Mouse (Mus musculus) hindbrain, embryonic 11.5 days (tissue): ENCODE measurements at regions not wholly inside any gene's neighbourhood (a gene's known extent, or its start where the extent isn't known, plus 50 kb on each side); places are given as distances from the start of the nearest gene placed in this dataset.
A peak's percentile ranks its signal among the peaks of the same experiment; 100 is the strongest.

ENCODE experiments used
- ATAC-seq: fragments of 200-750 bp; cut with Nextera tagmentation; 2 replicates; pipeline ENCODE4 v1.8.0; 2017; ENCODE audit warnings: mild to moderate bottlenecking, moderate TSS enrichment, moderate library complexity; ENCODE audit not compliant: low FRiP score
- DNase-seq: peaks from one replicate; pipeline ENCODE4 v3.0.0-alpha.2; 2015; ENCODE audit warnings: low spot score
- H3K27ac ChIP-seq: fragments of 300-500 bp; sonication (generic); 2 replicates; pipeline ENCODE4 v1.5.1; 2014; ENCODE audit warnings: mild to moderate bottlenecking, low read depth, low read length
- H3K27me3 ChIP-seq: fragments of 300-500 bp; sonication (generic); 2 replicates; pipeline ENCODE4 v1.6.1; 2014; ENCODE audit warnings: mild to moderate bottlenecking, low read length, moderate library complexity, mixed read lengths; ENCODE audit not compliant: control insufficient read depth, insufficient read depth
- H3K36me3 ChIP-seq: fragments of 300-500 bp; sonication (generic); 2 replicates; pipeline ENCODE4 v1.6.1; 2014; ENCODE audit warnings: mild to moderate bottlenecking, low read length, moderate library complexity, mixed read lengths; ENCODE audit not compliant: control insufficient read depth, insufficient read depth
- H3K4me1 ChIP-seq: fragments of 300-500 bp; sonication (generic); replicated peaks from 2 replicates; pipeline ENCODE4 v1.6.1; 2014; ENCODE audit warnings: low read length, mixed read lengths; ENCODE audit not compliant: control insufficient read depth, insufficient read depth
- H3K4me2 ChIP-seq: fragments of 300-500 bp; sonication (generic); replicated peaks from 2 replicates; pipeline ENCODE4 v1.6.1; 2014; ENCODE audit warnings: mild to moderate bottlenecking, low read depth, low read length
- H3K4me3 ChIP-seq: fragments of 300-500 bp; sonication (generic); 2 replicates; pipeline ENCODE4 v1.5.1; 2014; ENCODE audit warnings: low read depth, low read length
- H3K9ac ChIP-seq: fragments of 300-500 bp; sonication (generic); 2 replicates; pipeline ENCODE4 v1.6.1; 2014; ENCODE audit warnings: low read depth, low read length
- H3K9me3 ChIP-seq: fragments of 300-500 bp; sonication (generic); 2 replicates; pipeline ENCODE4 v1.6.1; 2016; ENCODE audit warnings: low read length; ENCODE audit not compliant: control insufficient read depth
- WGBS: fragments of 180-500 bp; shearing (Covaris S2); extraction: QIAGEN DNeasy Blood & Tissue Kit; methylation state at CpG from one replicate; pipeline ENCODE4 v1.1.7; 2014; 5-methylcytosine and 5-hydroxymethylcytosine counted together

DNA sequence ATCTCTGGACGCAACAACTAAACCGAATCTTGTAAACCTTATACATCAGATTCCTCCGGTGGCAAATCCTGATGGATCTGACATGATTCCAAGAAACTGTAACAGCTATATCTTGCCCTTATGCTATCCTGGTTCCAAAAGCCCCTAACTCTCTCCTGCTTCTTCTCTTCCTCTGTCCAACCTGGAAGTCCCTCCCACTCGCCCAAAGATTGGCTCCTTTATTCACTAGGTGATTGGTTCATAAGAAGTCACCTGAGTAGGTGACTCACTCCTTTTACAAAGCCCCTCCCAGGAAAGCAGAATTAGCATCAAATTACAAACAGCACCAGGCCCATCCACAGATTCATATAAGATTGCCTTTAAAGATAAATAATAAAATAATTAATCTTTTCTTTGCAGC lies 166.2 kb upstream of the Mettl25 start:
- DNase-seq (no peak), ATAC-seq (no peak)
- Histone ChIP-seq H3K4me3 (no peak overlapping the region), H3K4me2 (no peak overlapping the region), H3K9ac (no peak overlapping the region), H3K36me3 (no peaks in the 10 kb centered on the region), H3K27me3 (no peaks in the 10 kb centered on the region), H3K9me3 (no peaks in the 10 kb centered on the region), H3K27ac (no peak overlapping the region), H3K4me1 (no peaks in the 10 kb centered on the region)
- 96% methylated on average over 4 of the region's 4 CpGs for WGBS

DNA sequence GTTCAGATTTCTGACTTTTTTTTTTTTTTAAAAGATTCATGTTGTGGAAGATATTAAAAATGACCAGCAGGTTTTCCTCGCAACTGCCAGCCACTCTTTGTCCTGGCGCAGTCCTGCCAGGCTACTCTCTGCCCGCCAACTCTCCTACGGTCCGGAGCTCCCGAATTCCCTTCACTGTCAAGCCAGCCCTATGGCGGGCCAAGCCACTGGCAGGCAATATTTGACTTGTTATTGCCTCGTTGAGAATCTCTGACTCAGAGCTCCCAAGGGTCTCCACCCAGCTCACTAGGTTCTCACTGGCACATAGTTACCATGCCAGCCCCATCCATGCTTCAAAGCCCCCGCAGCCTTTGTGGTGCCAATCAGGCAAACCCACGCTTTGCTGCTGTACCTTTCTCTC lies 165.7 kb upstream of the Mettl25 start:
- Histone ChIP-seq H3K4me3 (no peak overlapping the region), H3K9me3 (no peaks in the 10 kb centered on the region), H3K27ac (no peak overlapping the region), H3K9ac (no peak overlapping the region), H3K4me1 (no peaks in the 10 kb centered on the region), H3K36me3 (no peaks in the 10 kb centered on the region), H3K27me3 (no peaks in the 10 kb centered on the region), H3K4me2 (no peak overlapping the region)
- ATAC-seq (no peak), DNase-seq (no peak)
- WGBS: 90% methylated on average over 10 of the region's 10 CpGs

DNA sequence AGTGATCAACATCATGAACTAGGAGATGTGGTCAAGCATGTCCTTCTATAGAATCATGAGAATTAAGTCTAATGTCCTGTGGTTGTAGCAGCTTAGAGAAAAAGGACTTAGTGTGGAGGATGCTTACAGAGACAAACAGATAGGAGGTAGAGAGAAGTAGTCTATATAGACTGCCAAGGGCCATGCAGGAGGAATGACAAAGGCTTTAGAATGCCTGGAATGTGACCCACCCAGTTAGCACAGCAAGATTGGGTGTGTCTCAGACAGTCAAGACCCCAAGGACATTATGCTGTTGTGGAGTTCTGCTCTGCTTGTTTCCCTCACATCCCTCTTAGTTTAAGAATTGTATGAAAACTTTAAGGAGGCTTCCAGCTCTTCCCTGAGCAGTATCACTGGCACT lies 164.9 kb upstream of the Mettl25 start:
- no peak for ATAC-seq
- H3K9me3 ChIP-seq: no peaks in the 10 kb centered on the region
- no peak for DNase-seq
- H3K4me2 ChIP-seq: no peak overlapping the region
- no peaks in the 10 kb centered on the region for H3K27me3 ChIP-seq
- no peak overlapping the region for H3K27ac ChIP-seq
- H3K9ac ChIP-seq: no peak overlapping the region
- no peak overlapping the region for H3K4me3 ChIP-seq
- H3K36me3 ChIP-seq: no peaks in the 10 kb centered on the region
- H3K4me1 ChIP-seq: no peaks in the 10 kb centered on the region

DNA sequence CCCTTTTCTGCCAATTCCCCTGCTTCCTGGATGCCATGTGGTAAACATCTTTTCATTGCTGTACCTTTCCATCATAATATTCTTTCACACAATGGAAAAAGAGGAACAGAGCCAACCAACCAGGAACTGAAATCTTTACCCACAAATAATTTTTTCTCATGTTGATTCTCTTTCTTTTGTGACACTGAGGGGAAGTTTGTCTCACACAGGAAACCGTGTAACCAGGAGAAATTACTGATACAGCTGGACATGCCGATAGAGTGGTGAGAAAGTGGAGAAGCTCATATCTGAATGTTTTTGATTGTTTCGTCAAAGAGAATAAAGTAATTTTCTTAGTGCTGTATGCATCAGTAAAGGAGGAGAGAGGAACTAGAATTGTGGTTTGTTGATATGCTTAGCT lies 116.3 kb upstream of the Mettl25 start:
- ATAC-seq (no peak), DNase-seq (no peak)

DNA sequence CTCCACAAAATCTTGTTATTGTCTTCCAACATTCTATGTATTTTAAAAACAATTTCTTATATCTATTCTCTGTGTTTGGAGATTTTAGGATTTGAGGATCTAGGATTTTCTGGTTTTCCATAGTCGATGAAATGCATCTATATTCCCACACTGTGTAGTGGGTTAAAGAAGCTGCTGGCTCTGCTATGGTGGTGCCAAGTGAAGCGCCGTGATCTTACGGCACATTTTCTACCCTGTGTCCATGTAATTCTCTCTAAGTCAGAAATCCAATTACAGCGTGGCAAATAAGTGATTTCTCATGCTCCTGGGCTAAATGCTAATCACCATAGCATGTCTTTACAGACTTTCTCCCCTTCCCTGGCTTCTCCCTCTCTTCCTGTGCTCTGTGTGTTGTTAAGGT lies 92.1 kb upstream of the Mettl25 start:
- Histone ChIP-seq H3K27me3 (no peaks in the 10 kb centered on the region), H3K4me1 (no peaks in the 10 kb centered on the region), H3K4me3 (no peak overlapping the region), H3K4me2 (no peak overlapping the region), H3K36me3 (no peaks in the 10 kb centered on the region), H3K27ac (no peak overlapping the region), H3K9ac (no peak overlapping the region), H3K9me3 (no peaks in the 10 kb centered on the region)
- ATAC-seq (no peak), DNase-seq (no peak)
- WGBS: 89% methylated on average over 5 of the region's 5 CpGs

More for the DNA sequence above, 116.3 kb upstream of the Mettl25 start:
- Histone ChIP-seq H3K4me1 (no peaks in the 10 kb centered on the region), H3K4me2 (no peak overlapping the region), H3K4me3 (no peak overlapping the region), H3K9me3 (no peaks in the 10 kb centered on the region), H3K36me3 (no peaks in the 10 kb centered on the region), H3K27me3 (no peaks in the 10 kb centered on the region), H3K9ac (no peak overlapping the region), H3K27ac (no peak overlapping the region)
- 84% methylated on average over 3 of the region's 3 CpGs for WGBS

DNA sequence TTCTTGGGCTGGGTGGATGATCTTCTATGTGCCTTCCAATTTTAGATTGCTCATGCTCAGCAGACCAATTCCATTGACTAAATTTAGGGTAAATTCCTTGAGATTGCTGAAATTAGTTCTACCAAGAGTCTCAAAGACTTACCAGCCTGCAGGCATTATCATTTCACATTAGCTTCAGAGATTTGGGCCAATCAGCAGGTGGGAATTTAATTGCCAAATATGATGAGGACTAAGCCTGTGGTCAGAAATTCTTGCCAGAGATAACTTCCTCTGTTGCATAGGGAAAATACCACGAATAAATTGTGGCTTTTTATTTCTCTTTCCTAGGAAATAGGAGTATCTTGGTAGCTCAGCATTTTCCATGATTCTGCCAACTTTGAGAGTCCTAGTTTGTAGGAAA lies 91.6 kb upstream of the Mettl25 start:
- H3K36me3 ChIP-seq: no peaks in the 10 kb centered on the region
- no peaks in the 10 kb centered on the region for H3K4me1 ChIP-seq
- H3K27me3 ChIP-seq: no peaks in the 10 kb centered on the region
- H3K27ac ChIP-seq: no peak overlapping the region
- no peak overlapping the region for H3K4me2 ChIP-seq
- DNase-seq (no peak), ATAC-seq (no peak)
- H3K4me3 ChIP-seq: no peak overlapping the region
- H3K9ac ChIP-seq: no peak overlapping the region
- no peaks in the 10 kb centered on the region for H3K9me3 ChIP-seq
- 48% methylated on average over 1 of the region's 1 CpGs for WGBS

DNA sequence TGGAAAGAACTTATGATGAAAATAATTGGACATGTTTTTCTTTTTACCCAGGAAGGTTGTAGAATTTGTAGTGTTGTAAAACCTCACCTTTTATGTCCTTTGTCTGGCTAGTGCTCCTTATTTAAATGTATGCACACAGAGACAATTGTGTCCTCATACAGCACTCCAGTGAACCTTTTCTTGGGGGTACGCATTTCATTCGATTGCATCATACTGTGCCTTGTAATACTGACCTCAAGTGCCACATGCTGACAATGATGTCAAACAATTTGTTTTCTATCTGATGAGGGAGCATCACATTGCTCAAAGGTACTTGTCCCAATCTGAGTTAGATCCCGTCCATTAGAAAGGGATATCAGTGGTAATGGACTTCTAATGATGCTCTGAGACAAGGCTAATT lies 86.4 kb upstream of the Mettl25 start:
- Histone ChIP-seq H3K9me3 (no peaks in the 10 kb centered on the region), H3K27me3 (no peaks in the 10 kb centered on the region), H3K4me3 (no peak overlapping the region), H3K27ac (no peak overlapping the region), H3K9ac (no peak overlapping the region), H3K36me3 (no peaks in the 10 kb centered on the region), H3K4me1 (no peaks in the 10 kb centered on the region), H3K4me2 (no peak overlapping the region)
- WGBS: 76% methylated on average over 3 of the region's 3 CpGs
- DNase-seq (no peak), ATAC-seq (no peak)

DNA sequence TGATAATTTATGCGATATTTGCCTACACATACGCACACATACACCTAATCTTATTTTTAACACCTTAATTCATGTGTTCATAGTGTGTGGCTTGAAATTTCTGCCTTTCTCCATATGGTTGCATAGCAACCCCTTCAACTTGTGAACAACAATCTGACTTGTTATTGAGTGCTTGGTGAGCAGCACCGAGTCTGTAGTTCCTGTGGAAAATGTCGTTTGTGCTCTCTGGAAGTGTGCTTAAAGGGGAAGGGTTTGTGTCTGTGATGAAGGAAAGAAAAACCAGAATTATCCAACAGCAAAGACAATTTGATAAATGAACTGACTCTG lies 85.7 kb upstream of the Mettl25 start:
- peak; percentile 5 for DNase-seq
- ATAC-seq: peak; percentile 65
- no peaks in the 10 kb centered on the region for H3K27me3 ChIP-seq
- 54% methylated on average over 4 of the region's 4 CpGs for WGBS
- H3K4me3 ChIP-seq: no peak overlapping the region
- no peaks in the 10 kb centered on the region for H3K4me1 ChIP-seq
- no peaks in the 10 kb centered on the region for H3K9me3 ChIP-seq
- H3K27ac ChIP-seq: no peak overlapping the region
- H3K36me3 ChIP-seq: no peaks in the 10 kb centered on the region
- H3K9ac ChIP-seq: no peak overlapping the region
- no peak overlapping the region for H3K4me2 ChIP-seq

DNA sequence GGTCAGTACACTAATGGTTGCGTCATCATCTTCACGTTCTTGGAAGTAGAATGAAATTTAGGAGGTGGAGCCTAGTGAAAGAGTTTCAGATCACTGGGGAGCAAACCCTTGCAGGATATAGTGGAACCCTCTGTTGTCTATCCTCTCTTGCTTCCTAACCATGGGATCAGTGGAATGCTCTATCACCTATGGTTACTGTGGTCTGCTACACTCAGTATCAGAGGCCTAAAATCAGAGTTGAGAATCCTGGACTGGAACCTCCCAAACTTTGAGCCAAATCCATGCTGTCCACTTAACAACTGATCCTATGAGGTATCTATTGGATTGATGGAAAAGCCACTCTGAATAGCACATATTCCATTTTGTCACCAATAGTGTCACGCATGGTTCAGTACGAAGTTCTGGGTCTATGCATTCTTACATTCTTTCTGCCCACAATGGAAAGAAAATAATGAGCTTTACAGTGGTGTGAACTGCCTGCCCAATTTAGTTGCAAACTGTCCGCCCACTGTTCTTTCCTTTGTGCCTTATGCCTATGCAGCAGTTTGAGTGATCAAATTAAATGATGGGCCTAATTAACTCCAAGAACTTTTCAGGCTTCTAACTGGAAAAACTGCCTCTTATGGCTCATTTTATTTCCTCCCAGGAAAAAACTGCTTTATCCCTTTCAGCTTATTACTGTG lies 85.2 kb upstream of the Mettl25 start:
- no peak overlapping the region for H3K4me2 ChIP-seq
- ATAC-seq: peak; percentile 57
- H3K9me3 ChIP-seq: no peaks in the 10 kb centered on the region
- H3K27ac ChIP-seq: no peak overlapping the region
- H3K4me1 ChIP-seq: no peaks in the 10 kb centered on the region
- WGBS: 83% methylated on average over 5 of the region's 5 CpGs
- no peak overlapping the region for H3K9ac ChIP-seq
- H3K36me3 ChIP-seq: no peaks in the 10 kb centered on the region
- no peaks in the 10 kb centered on the region for H3K27me3 ChIP-seq
- no peak overlapping the region for H3K4me3 ChIP-seq
- no peak for DNase-seq
